Mouse (Mus musculus): Measurements from ENCODE around the gene Fam43b. TPM values are rescaled to one million over a fixed set of nuclear protein-coding genes. Genes with fewer than 3 reads are reported as not detected.

Fam43b gene
- polyA plus RNA-seq, 1 experiment from 2014 or later, result 15.9 TPM

DNA sequence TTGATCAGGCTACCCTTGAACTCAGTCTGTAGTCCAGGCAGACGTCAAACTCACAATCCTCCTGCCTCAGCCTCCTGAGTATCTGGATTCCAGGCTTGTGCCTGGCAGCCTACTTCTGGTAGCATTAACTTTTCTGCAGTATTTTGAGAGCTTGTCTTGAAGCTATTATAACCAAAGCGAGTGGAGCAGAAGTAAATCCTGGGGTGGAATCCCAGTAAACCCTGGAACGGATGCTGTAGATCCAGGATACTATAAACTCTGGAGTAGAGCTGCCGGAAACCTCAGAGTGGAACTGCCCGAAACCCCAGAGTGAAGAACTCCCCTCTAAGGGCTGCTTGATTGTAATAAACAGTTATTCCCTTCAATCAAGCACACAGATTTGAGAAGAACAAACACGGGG, 18.8 kb downstream of the Fam43b start:
- Histone ChIP-seq H3K4me2 (ENCODE audit: low read length) (no peak overlapping the region), H3K27ac (ENCODE audit: low read length) (no peak overlapping the region), H3K9ac (ENCODE audit: low read depth, low read length) (no peak overlapping the region), H3K27me3 (ENCODE audit: control insufficient read depth, insufficient read depth, low read depth, low read length) (no peaks in the 10 kb centered on the region), H3K36me3 (ENCODE audit: control insufficient read depth, insufficient read depth, low read length) (no peaks in the 10 kb centered on the region), H3K4me1 (ENCODE audit: control insufficient read depth, insufficient read depth, low read length) (peaks cover 20% of the 10 kb centered on the region), H3K9me3 (replicated peaks; ENCODE audit: control insufficient read depth, low read length, poor library complexity, severe bottlenecking) (no peaks in the 10 kb centered on the region), H3K4me3 (ENCODE audit: low read depth, low read length) (no peak overlapping the region)
- 45% methylated on average over 6 of the region's 6 CpGs for WGBS
- no peak for ATAC-seq

DNA sequence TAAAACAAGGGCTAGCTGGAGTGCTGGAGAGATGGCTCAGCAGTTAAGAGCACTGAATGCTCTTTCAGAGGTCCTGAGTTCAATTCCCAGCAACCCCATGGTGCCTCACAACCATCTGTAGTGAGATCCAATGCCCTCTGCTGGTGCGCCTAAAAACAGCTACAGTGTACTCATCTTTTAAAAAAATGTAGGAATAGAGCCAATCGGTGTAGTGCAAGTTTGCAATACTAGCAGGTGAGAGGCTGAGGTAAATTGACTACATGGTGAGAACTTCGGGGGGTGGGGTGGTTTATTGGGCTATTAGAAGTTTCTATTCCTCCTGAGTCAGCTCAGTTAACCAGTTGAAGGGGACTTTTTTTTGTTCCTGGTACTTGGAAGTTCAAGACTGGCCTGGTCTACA, 21.2 kb downstream of the Fam43b start:
- H3K27me3 ChIP-seq (ENCODE audit: control insufficient read depth, insufficient read depth, low read depth, low read length), result no peaks in the 10 kb centered on the region
- no peak for ATAC-seq
- no peak overlapping the region for H3K4me3 ChIP-seq (ENCODE audit: low read depth, low read length)
- H3K9me3 ChIP-seq (replicated peaks; ENCODE audit: control insufficient read depth, low read length, poor library complexity, severe bottlenecking), result no peaks in the 10 kb centered on the region
- H3K9ac ChIP-seq (ENCODE audit: low read depth, low read length), result no peak overlapping the region
- 87% methylated on average over 3 of the region's 3 CpGs for WGBS
- H3K4me1 ChIP-seq (ENCODE audit: control insufficient read depth, insufficient read depth, low read length), result peaks cover 11% of the 10 kb centered on the region
- H3K4me2 ChIP-seq (ENCODE audit: low read length), result no peak overlapping the region
- no peak overlapping the region for H3K27ac ChIP-seq (ENCODE audit: low read length)
- no peaks in the 10 kb centered on the region for H3K36me3 ChIP-seq (ENCODE audit: control insufficient read depth, insufficient read depth, low read length)

DNA sequence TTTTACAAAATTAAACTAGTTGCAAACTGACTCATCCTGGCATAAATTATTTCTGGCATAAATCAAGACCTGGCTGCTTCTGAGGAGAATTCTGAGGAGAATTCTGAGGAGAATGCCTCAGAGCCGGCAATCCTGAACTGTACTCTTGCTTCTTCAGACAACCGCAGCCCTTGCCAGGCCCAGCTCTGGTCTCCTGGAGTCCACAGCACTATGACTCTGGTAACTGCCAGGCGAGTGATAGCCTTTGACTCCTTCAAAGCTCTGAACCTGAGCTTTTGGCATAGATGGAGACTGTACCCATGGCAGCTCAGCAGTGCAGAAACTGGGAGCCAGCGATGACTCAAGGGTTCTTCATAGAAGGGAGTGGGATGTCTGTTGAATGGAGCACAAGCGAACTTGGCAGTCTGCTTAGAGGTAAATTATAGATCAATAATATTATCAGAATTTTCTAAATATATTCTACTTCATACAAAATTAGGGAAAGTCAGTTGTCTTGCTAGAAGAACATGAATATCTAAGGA, 25.3 kb downstream of the Fam43b start:
- H3K9me3 ChIP-seq (replicated peaks; ENCODE audit: control insufficient read depth, low read length, poor library complexity, severe bottlenecking), result no peaks in the 10 kb centered on the region
- no peak overlapping the region for H3K4me3 ChIP-seq (ENCODE audit: low read depth, low read length)
- WGBS, result 84% methylated on average over 5 of the region's 5 CpGs
- no peak overlapping the region for H3K27ac ChIP-seq (ENCODE audit: low read length)
- no peak for ATAC-seq
- H3K9ac ChIP-seq (ENCODE audit: low read depth, low read length), result no peak overlapping the region
- H3K4me1 ChIP-seq (ENCODE audit: control insufficient read depth, insufficient read depth, low read length), result peaks cover 5% of the 10 kb centered on the region; the same call in 1 of the 2 replicates
- peaks cover 9% of the 10 kb centered on the region for H3K27me3 ChIP-seq (ENCODE audit: control insufficient read depth, insufficient read depth, low read depth, low read length)
- H3K4me2 ChIP-seq (ENCODE audit: low read length), result no peak overlapping the region
- H3K36me3 ChIP-seq (ENCODE audit: control insufficient read depth, insufficient read depth, low read length), result no peaks in the 10 kb centered on the region

DNA sequence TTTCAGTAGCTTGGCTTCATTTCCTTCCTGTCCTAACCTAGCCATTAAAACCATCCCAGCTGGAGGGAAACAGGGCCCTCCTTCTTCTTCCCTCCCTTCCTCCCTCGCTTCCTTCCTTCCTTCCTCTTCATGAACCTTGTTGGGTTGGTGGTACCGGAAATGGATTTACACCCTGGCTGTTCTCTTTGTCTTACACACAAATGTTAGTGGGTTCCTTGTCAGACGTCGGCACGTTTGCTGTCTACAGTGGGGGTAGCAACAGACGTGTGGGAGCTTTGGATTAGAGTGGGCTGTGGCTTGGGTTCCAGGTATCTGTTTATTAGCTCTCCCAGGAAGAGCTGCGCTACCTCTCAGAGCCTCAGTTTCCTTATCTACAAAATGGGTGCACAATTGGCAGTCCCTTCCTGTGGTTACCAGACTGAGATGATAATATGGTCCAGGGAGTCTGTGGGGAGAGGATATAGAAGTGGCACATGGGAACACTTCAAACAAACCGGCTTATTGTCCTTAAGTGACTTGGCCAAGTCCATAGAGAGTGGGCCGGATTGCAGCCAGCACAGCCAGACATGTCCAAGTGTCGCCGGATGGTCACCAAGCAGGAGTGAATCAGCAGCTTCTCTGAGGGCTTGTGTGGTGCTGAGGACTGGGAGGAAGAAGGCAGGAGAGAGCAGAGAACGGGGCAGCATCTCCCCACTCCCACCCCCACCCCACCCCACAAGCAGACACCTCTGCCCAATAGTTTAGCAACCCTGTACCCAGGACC, 27.6 kb downstream of the Fam43b start:
- H3K27ac ChIP-seq (ENCODE audit: low read length), result no peak overlapping the region
- 90% methylated on average over 12 of the region's 12 CpGs for WGBS
- H3K9ac ChIP-seq (ENCODE audit: low read depth, low read length), result no peak overlapping the region
- no peak for ATAC-seq
- no peaks in the 10 kb centered on the region for H3K9me3 ChIP-seq (replicated peaks; ENCODE audit: control insufficient read depth, low read length, poor library complexity, severe bottlenecking)
- H3K4me3 ChIP-seq (ENCODE audit: low read depth, low read length), result no peak overlapping the region
- H3K4me1 ChIP-seq (ENCODE audit: control insufficient read depth, insufficient read depth, low read length), result peaks cover 5% of the 10 kb centered on the region; the same call in 1 of the 2 replicates
- no peak overlapping the region for H3K4me2 ChIP-seq (ENCODE audit: low read length)
- H3K36me3 ChIP-seq (ENCODE audit: control insufficient read depth, insufficient read depth, low read length), result no peaks in the 10 kb centered on the region
- peaks cover 9% of the 10 kb centered on the region for H3K27me3 ChIP-seq (ENCODE audit: control insufficient read depth, insufficient read depth, low read depth, low read length)

DNA sequence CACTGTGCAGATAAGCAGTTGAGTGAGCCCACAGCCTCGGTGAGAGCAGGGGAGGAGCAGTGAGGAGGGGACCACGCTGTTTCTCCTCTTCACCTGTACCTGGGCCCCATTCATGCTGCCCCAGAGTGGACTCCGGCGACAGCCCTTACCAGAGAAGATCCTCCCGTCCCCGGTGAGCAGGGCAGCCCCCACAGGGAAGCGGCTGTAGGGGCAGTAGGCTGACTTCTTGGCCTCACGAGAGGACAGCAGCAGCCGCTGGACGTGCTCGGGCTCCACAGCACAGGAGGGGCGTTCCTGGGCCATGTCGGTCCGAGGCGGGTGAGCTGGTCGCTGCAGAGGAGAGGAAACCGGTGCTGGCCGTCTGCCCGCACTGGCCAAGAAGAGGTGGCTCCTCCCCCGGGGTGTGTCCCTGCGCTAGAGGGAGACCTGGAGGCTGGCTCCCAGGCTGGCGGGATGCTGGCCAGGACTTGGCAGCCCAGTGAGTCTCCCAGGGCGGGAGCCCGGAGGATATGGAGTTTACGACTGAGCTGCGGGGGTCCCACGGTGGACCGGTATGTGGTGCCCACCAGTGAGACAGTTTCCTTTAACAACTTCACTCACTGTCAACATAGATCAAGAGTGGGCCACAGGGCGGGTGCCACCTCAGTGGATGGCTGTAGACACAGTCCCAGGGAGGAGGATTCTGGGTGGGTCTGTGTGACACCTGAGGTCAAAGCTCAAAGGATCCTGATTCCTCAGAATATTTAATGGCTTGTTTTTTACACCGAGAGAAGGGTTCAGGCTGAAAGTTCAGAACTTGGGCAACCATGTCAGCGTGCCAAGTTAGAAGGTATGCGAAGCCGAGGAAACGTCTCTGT, 28.5 kb downstream of the Fam43b start, which contains the start of gene Cda:
Gene Cda, minus strand, starts transcription at position 352 of the 857 bp plus-strand sequence.
- ATAC-seq, result 0 out of 2 replicates have a peak, but pooled peaks have one; percentile 42
- 10% methylated on average over 34 of the region's 34 CpGs for WGBS

DNA sequence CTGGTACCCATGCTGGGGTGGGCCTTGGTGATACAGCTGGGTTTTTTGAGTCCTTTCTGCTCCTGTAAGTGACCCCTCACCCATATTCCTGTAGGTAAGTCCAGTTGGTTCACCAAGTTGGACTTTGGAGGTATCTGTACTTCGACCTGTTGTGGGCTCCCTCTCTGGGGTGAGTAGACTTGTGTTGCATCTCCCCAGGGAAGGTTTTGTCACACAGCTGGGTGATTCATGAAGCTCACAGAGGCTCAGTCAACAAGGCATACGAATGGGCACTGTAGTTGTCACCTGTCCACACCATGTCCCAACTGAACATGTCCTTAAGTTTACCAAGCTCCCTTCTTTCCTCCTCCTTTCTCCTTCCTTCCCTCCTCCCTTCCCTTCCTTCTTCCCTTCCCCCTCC, 29.8 kb downstream of the Fam43b start:
- Histone ChIP-seq H3K9ac (ENCODE audit: low read depth, low read length) (no peak overlapping the region), H3K4me2 (ENCODE audit: low read length) (no peak overlapping the region), H3K27me3 (ENCODE audit: control insufficient read depth, insufficient read depth, low read depth, low read length) (peaks cover 9% of the 10 kb centered on the region), H3K4me3 (ENCODE audit: low read depth, low read length) (no peak overlapping the region), H3K36me3 (ENCODE audit: control insufficient read depth, insufficient read depth, low read length) (no peaks in the 10 kb centered on the region), H3K9me3 (replicated peaks; ENCODE audit: control insufficient read depth, low read length, poor library complexity, severe bottlenecking) (no peaks in the 10 kb centered on the region), H3K27ac (ENCODE audit: low read length) (no peak overlapping the region), H3K4me1 (ENCODE audit: control insufficient read depth, insufficient read depth, low read length) (peaks cover 8% of the 10 kb centered on the region; the same call in 1 of the 2 replicates)
- 68% methylated on average over 2 of the region's 2 CpGs for WGBS
- no peak for ATAC-seq

More for the DNA sequence above, 28.5 kb downstream of the Fam43b start, which contains the start of gene Cda:
- Histone ChIP-seq H3K9me3 (replicated peaks; ENCODE audit: control insufficient read depth, low read length, poor library complexity, severe bottlenecking) (no peaks in the 10 kb centered on the region), H3K4me1 (ENCODE audit: control insufficient read depth, insufficient read depth, low read length) (peaks cover 5% of the 10 kb centered on the region; the same call in 1 of the 2 replicates), H3K27ac (ENCODE audit: low read length) (no peak within 1 kb of the TSS), H3K4me2 (ENCODE audit: low read length) (peak within 1 kb of the TSS; percentile 56), H3K4me3 (ENCODE audit: low read depth, low read length) (peak within 1 kb of the TSS; percentile 31), H3K36me3 (ENCODE audit: control insufficient read depth, insufficient read depth, low read length) (no peaks in the 10 kb centered on the region), H3K9ac (ENCODE audit: low read depth, low read length) (peak within 1 kb of the TSS; percentile 49; the same call in 1 of the 2 replicates), H3K27me3 (ENCODE audit: control insufficient read depth, insufficient read depth, low read depth, low read length) (peaks cover 9% of the 10 kb centered on the region)

DNA sequence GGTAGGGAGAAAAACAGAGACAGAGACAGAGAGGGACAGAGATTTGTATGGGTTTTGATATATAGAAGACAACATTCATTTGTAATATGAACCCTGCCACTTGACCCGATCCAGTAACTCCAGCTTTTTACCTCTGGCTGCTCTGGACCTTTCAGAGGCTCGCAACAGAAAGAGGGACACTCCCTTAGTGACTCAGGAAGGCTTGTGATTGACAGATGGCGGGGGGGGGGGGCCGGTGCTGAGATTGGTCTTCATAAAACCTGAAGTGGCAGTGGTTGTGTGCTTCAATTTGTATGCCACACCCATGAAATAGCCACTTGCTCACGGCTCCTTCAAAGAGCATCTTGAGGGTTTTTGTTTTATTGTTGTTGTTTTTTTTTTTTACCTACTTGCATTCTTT, 32.8 kb downstream of the Fam43b start:
- ATAC-seq, result no peak
- H3K27me3 ChIP-seq (ENCODE audit: control insufficient read depth, insufficient read depth, low read depth, low read length), result peaks cover 6% of the 10 kb centered on the region
- WGBS, result 52% methylated on average over 5 of the region's 5 CpGs

DNA sequence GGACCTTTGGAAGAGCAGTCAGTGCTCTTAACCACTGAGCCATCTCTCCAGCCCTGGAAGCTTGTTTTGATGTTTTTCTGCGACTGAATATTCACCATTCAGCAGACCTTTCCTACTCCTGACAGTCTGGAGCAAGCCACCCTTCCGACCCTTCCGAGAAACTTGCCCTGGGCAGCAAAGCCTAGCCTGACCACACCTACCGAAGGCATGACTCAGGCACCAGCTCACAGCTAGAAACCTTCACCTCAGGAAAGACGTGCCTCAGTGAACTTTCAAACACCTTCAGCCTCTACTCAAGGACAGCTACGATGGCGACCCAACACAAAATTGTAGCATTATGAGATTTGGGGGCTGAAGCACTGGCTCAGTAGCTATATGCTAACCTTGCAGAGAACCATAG, 33.4 kb downstream of the Fam43b start:
- Histone ChIP-seq H3K9ac (ENCODE audit: low read depth, low read length) (no peak overlapping the region), H3K36me3 (ENCODE audit: control insufficient read depth, insufficient read depth, low read length) (no peaks in the 10 kb centered on the region), H3K27me3 (ENCODE audit: control insufficient read depth, insufficient read depth, low read depth, low read length) (0 out of 2 replicates have a peak, but pooled peaks cover 4% of the 10 kb centered on the region), H3K4me3 (ENCODE audit: low read depth, low read length) (no peak overlapping the region), H3K27ac (ENCODE audit: low read length) (no peak overlapping the region), H3K4me2 (ENCODE audit: low read length) (no peak overlapping the region), H3K9me3 (replicated peaks; ENCODE audit: control insufficient read depth, low read length, poor library complexity, severe bottlenecking) (no peaks in the 10 kb centered on the region), H3K4me1 (ENCODE audit: control insufficient read depth, insufficient read depth, low read length) (peaks cover 7% of the 10 kb centered on the region; the same call in 1 of the 2 replicates)
- WGBS, result 85% methylated on average over 7 of the region's 7 CpGs
- ATAC-seq, result no peak

More for the DNA sequence above, 32.8 kb downstream of the Fam43b start:
- Histone ChIP-seq H3K36me3 (ENCODE audit: control insufficient read depth, insufficient read depth, low read length) (no peaks in the 10 kb centered on the region), H3K9me3 (replicated peaks; ENCODE audit: control insufficient read depth, low read length, poor library complexity, severe bottlenecking) (no peaks in the 10 kb centered on the region), H3K4me2 (ENCODE audit: low read length) (no peak overlapping the region), H3K9ac (ENCODE audit: low read depth, low read length) (no peak overlapping the region), H3K4me3 (ENCODE audit: low read depth, low read length) (no peak overlapping the region), H3K27ac (ENCODE audit: low read length) (no peak overlapping the region), H3K4me1 (ENCODE audit: control insufficient read depth, insufficient read depth, low read length) (peaks cover 11% of the 10 kb centered on the region; the same call in 1 of the 2 replicates)

All from midbrain, embryonic 16.5 days (tissue).